Mouse (Mus musculus): ENCODE results near the gene Krt24. TPM values are rescaled to one million over a fixed set of nuclear protein-coding genes. Genes with fewer than 3 reads are reported as not detected.
"Not testable (repeated sequence)": the region's sequence is repeated elsewhere in the genome, so short reads cannot be mapped to it uniquely, and the experiment has no call there.

Krt24 gene
- polyA plus RNA-seq, 1 experiment from 2014 or later: not detected

GRCm38 (mm10) chr11:99244519-99244918, 40.5 kb downstream of the Krt24 start:
- not testable (repeated sequence) for H3K4me1 ChIP-seq (ENCODE audit: control insufficient read depth, insufficient read depth, low read length); H3K27ac ChIP-seq (ENCODE audit: low read length); H3K4me3 ChIP-seq (ENCODE audit: low read length); ATAC-seq; H3K9ac ChIP-seq (ENCODE audit: low read depth, low read length); H3K36me3 ChIP-seq (ENCODE audit: control insufficient read depth, insufficient read depth, low read length); H3K9me3 ChIP-seq (ENCODE audit: control insufficient read depth, low read length); H3K27me3 ChIP-seq (replicated peaks; ENCODE audit: control insufficient read depth, insufficient read depth, low read length); H3K4me2 ChIP-seq (ENCODE audit: low read depth, low read length)
- whole genome bisulfite sequencing: 43% methylated on average over 3 of the region's 3 CpGs

DNA sequence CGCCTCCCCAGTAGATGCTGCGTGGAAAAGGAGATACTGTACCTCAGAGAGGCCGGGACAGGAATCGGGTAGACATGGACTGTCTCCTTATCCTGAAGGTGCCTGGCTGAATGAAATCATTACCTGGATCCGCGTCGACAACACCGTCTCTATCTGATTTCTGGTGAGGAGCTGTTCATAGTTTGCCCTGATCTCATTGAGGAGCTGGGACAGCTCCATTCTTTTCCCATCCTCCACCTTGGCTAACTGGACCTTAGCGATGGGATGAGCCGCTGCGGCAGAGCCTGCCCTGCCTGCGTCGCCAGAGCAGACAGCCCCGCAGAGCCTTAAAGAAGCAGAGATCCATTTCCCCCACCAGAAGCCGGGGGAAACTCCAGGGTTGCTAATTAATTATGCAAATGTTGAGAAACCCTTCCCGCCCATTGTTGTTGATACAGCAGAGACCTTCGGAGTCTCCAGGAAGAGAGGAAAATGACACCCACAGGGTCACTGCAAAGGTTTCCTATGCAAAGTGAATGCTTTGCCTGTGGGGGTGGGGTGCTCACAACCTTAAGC, 41.2 kb downstream of the Krt24 start, which contains the start of gene Krt222:
TSS of gene Krt222 (minus strand) at position 266 of the 555 bp plus-strand sequence.
- WGBS: 2% methylated on average over 17 of the region's 17 CpGs
- Histone ChIP-seq H3K36me3 (ENCODE audit: control insufficient read depth, insufficient read depth, low read length) (no peaks in the 10 kb centered on the region), H3K9ac (ENCODE audit: low read depth, low read length) (peak within 1 kb of the TSS; percentile 39; the same call in 1 of the 2 replicates), H3K27ac (ENCODE audit: low read length) (no peak within 1 kb of the TSS), H3K4me1 (ENCODE audit: control insufficient read depth, insufficient read depth, low read length) (0 out of 2 replicates have a peak, but pooled peaks cover 4% of the 10 kb centered on the region), H3K4me3 (ENCODE audit: low read length) (peak within 1 kb of the TSS; percentile 40), H3K4me2 (ENCODE audit: low read depth, low read length) (peak within 1 kb of the TSS; percentile 49), H3K27me3 (replicated peaks; ENCODE audit: control insufficient read depth, insufficient read depth, low read length) (no peaks in the 10 kb centered on the region), H3K9me3 (ENCODE audit: control insufficient read depth, low read length) (no peaks in the 10 kb centered on the region)
- ATAC-seq: no peak

- peak overlapping the region; percentile 39; the same call in 1 of the 2 replicates for H3K9ac ChIP-seq (ENCODE audit: low read depth, low read length)
- H3K4me2 ChIP-seq (ENCODE audit: low read depth, low read length): peak overlapping the region; percentile 49
- 0 out of 2 replicates have a peak, but pooled peaks cover 4% of the 10 kb centered on the region for H3K4me1 ChIP-seq (ENCODE audit: control insufficient read depth, insufficient read depth, low read length)
- H3K27me3 ChIP-seq (replicated peaks; ENCODE audit: control insufficient read depth, insufficient read depth, low read length): no peaks in the 10 kb centered on the region
- peak overlapping the region; percentile 40 for H3K4me3 ChIP-seq (ENCODE audit: low read length)
- no peak for ATAC-seq
- H3K36me3 ChIP-seq (ENCODE audit: control insufficient read depth, insufficient read depth, low read length): no peaks in the 10 kb centered on the region
- WGBS: 36% methylated on average over 3 of the region's 3 CpGs
- H3K27ac ChIP-seq (ENCODE audit: low read length): no peak overlapping the region
- no peaks in the 10 kb centered on the region for H3K9me3 ChIP-seq (ENCODE audit: control insufficient read depth, low read length)
These were observed 41.8 kb downstream of the Krt24 start for GRCm38 (mm10) chr11:99243200-99243819.

DNA sequence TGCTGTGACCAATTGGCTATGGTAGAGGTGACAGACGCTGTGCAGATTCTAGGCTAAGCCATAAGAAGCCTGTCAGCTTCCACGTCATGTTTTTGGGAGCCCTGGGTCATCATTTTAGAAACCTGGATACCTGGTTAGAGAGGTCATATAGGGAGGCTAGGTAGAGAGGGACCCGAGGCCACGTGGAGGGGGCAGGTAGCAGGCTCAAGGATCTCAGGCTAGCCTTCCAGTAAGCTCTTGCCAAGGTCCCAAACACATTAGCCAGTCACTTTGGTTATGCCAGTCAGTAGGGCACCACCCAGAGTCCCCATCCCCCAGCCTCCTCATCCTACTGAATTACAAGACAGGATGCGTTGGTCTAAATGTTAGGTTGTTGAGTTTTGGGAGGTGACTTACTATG, 43.0 kb downstream of the Krt24 start:
- 79% methylated on average over 5 of the region's 5 CpGs for WGBS
- Histone ChIP-seq H3K27me3 (replicated peaks; ENCODE audit: control insufficient read depth, insufficient read depth, low read length) (no peaks in the 10 kb centered on the region), H3K4me2 (ENCODE audit: low read depth, low read length) (no peak overlapping the region), H3K27ac (ENCODE audit: low read length) (no peak overlapping the region), H3K9me3 (ENCODE audit: control insufficient read depth, low read length) (no peaks in the 10 kb centered on the region), H3K4me1 (ENCODE audit: control insufficient read depth, insufficient read depth, low read length) (0 out of 2 replicates have a peak, but pooled peaks cover 4% of the 10 kb centered on the region), H3K4me3 (ENCODE audit: low read length) (no peak overlapping the region), H3K36me3 (ENCODE audit: control insufficient read depth, insufficient read depth, low read length) (no peaks in the 10 kb centered on the region), H3K9ac (ENCODE audit: low read depth, low read length) (no peak overlapping the region)
- no peak for ATAC-seq

- Histone ChIP-seq H3K4me2 (ENCODE audit: low read depth, low read length) (no peak overlapping the region), H3K9ac (ENCODE audit: low read depth, low read length) (no peak overlapping the region), H3K4me3 (ENCODE audit: low read length) (no peak overlapping the region), H3K27me3 (replicated peaks; ENCODE audit: control insufficient read depth, insufficient read depth, low read length) (no peaks in the 10 kb centered on the region), H3K4me1 (ENCODE audit: control insufficient read depth, insufficient read depth, low read length) (no peaks in the 10 kb centered on the region), H3K27ac (ENCODE audit: low read length) (no peak overlapping the region), H3K9me3 (ENCODE audit: control insufficient read depth, low read length) (no peaks in the 10 kb centered on the region), H3K36me3 (ENCODE audit: control insufficient read depth, insufficient read depth, low read length) (no peaks in the 10 kb centered on the region)
- no peak for ATAC-seq
- 52% methylated on average over 14 of the region's 14 CpGs for WGBS
These were observed 46.6 kb downstream of the Krt24 start for GRCm38 (mm10) chr11:99238468-99238867.

DNA sequence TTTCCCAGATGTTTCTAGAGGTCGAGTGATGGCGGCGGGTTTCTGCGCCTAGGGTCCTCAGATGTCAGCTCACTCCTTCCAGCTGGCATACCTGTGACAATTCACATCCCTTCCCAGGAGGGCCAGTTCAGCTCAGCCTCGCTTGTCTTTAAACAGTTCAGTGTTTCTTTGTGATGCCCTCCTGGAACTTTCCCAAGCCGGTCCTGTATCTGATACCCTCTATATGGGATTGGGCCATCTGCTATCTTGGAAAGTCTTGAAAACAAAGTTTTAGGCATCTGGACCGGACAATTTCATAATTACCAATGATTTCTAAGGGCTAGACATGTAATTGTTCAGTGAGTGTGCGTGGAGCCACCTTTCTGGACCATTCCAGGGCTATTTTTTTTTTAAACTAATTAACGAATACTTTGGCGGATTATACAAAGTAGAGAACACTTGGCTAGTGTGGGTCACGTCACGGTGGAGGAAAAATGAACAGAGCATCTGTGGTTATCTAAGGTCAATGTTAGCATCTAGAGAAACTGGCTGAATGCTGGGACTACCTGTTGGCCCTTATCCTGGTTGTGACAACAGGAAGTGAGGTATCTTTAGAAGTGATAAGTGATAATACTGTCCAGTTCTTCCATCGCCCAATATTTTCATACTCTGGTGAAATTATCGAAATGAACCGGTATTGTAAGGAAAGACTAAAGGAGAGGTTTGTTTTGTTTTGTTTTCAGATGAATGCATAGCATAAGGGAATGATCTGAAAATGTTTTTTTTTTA, 53.8 kb downstream of the Krt24 start:
- peak; percentile 23; the same call in 1 of the 2 replicates for ATAC-seq
- Histone ChIP-seq H3K4me1 (ENCODE audit: control insufficient read depth, insufficient read depth, low read length) (peaks cover 8% of the 10 kb centered on the region), H3K4me2 (ENCODE audit: low read depth, low read length) (peak overlapping the region; percentile 85), H3K27me3 (replicated peaks; ENCODE audit: control insufficient read depth, insufficient read depth, low read length) (no peaks in the 10 kb centered on the region), H3K9me3 (ENCODE audit: control insufficient read depth, low read length) (no peaks in the 10 kb centered on the region), H3K36me3 (ENCODE audit: control insufficient read depth, insufficient read depth, low read length) (no peaks in the 10 kb centered on the region), H3K4me3 (ENCODE audit: low read length) (peak overlapping the region; percentile 95), H3K27ac (ENCODE audit: low read length) (peak overlapping the region; percentile 98), H3K9ac (ENCODE audit: low read depth, low read length) (peak overlapping the region; percentile 100)
- 23% methylated on average over 15 of the region's 15 CpGs for WGBS

- H3K27ac ChIP-seq (ENCODE audit: low read length): peak within 1 kb of the TSS; percentile 98
- peak within 1 kb of the TSS; percentile 100 for H3K9ac ChIP-seq (ENCODE audit: low read depth, low read length)
- ATAC-seq: peak; percentile 94
- peaks cover 8% of the 10 kb centered on the region for H3K4me1 ChIP-seq (ENCODE audit: control insufficient read depth, insufficient read depth, low read length)
- H3K27me3 ChIP-seq (replicated peaks; ENCODE audit: control insufficient read depth, insufficient read depth, low read length): no peaks in the 10 kb centered on the region
- peak within 1 kb of the TSS; percentile 95 for H3K4me3 ChIP-seq (ENCODE audit: low read length)
- no peaks in the 10 kb centered on the region for H3K36me3 ChIP-seq (ENCODE audit: control insufficient read depth, insufficient read depth, low read length)
- WGBS: under 1% methylated on average over 85 of the region's 87 CpGs
- H3K4me2 ChIP-seq (ENCODE audit: low read depth, low read length): peak within 1 kb of the TSS; percentile 85
- no peaks in the 10 kb centered on the region for H3K9me3 ChIP-seq (ENCODE audit: control insufficient read depth, low read length)
These were observed 54.6 kb downstream of the Krt24 start, which contains the start of gene Smarce1 for GRCm38 (mm10) chr11:99230261-99231048. Gene Smarce1, minus strand, starts transcription at chr11:99231017.

Measured in intestine, embryonic 16.5 days (tissue).